Mouse (Mus musculus) ES-E14 (cell line): ENCODE results near the gene Mtmr4.

Source experiments
- CHD2 ChIP-seq: IDR thresholded peaks from 2 replicates; pipeline ENCODE4 v1.6.1; 2014; ENCODE audit warnings: mild to moderate bottlenecking, low read depth, low read length, inconsistent platforms
- HCFC1 ChIP-seq: IDR thresholded peaks from 2 replicates; pipeline ENCODE4 v1.6.1; 2012; ENCODE audit warnings: low read length, inconsistent platforms, borderline replicate concordance; ENCODE audit not compliant: insufficient read depth
- MAFK ChIP-seq: IDR thresholded peaks from 2 replicates; pipeline ENCODE4 v1.6.1; 2014; ENCODE audit warnings: mild to moderate bottlenecking, low read depth, low read length, inconsistent platforms; ENCODE audit not compliant: insufficient read depth
- ZC3H11A ChIP-seq: IDR thresholded peaks from 2 replicates; pipeline ENCODE4 v1.6.1; 2012; ENCODE audit warnings: low read depth, mild to moderate bottlenecking, inconsistent platforms, low read length, borderline replicate concordance
- ZNF384 ChIP-seq: IDR thresholded peaks from 2 replicates; pipeline ENCODE4 v1.6.1; 2012; ENCODE audit warnings: low read depth, low read length, inconsistent platforms

DNA sequence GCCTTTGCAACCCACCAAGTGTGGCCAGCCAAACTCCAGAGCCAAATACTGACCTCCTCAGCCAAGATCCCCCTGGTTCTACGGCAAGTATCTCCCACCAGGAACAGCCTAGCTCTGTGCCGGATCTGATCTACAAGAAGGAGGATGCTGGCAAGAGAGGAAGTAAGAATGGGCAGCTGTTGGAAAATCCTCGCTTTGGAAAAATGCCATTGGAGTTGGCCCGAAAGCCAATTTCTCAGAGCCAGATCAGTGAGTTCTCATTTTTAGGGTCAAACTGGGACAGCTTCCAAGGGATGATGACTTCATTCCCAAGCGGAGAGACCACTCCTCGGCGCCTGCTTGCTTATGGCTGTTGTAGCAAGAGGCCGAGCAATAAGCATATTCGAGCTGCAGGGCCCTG is 19.6 kb downstream of the Mtmr4 start:
- TF ChIP-seq CHD2 (no peak), MAFK (no peak), ZC3H11A (no peak), ZNF384 (no peak), HCFC1 (no peak)
